Mouse (Mus musculus): ENCODE results near the gene Ski.
A peak's percentile ranks its signal among the peaks of the same experiment; 100 is the strongest.

The Ski gene

GRCm38 (mm10) chr4:155126602-155127372, 95.6 kb downstream of the Ski start:
- DNase-seq = no peak

DNA sequence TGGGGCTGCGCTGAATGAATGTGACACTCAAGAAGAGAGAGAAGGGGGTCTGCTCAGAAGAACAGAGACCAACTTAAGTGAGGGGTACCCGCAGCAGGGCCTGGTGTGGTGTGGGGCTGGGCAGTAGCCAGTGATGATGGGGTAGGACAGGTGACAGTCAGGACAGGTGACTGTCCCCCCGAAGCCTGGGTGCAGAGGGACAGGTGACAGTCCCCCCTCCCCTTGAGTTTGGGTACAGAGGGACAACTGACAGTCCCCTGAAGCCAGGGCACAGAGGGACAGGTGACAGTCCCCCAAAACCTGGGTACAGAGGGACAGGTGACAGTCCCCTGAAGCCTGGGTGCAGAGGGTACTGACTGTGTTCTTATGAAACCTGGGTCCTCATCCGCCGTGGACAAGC, 96.2 kb downstream of the Ski start:
- DNase-seq = no peak

- no peak for DNase-seq
These were observed 97.1 kb downstream of the Ski start for GRCm38 (mm10) chr4:155125310-155125709.

- no peak for DNase-seq
These were observed 98.4 kb downstream of the Ski start for GRCm38 (mm10) chr4:155123868-155124534.

GRCm38 (mm10) chr4:155122444-155123040, 99.8 kb downstream of the Ski start:
- DNase-seq = peak in 1 of 2 experiments; percentile 41

DNA sequence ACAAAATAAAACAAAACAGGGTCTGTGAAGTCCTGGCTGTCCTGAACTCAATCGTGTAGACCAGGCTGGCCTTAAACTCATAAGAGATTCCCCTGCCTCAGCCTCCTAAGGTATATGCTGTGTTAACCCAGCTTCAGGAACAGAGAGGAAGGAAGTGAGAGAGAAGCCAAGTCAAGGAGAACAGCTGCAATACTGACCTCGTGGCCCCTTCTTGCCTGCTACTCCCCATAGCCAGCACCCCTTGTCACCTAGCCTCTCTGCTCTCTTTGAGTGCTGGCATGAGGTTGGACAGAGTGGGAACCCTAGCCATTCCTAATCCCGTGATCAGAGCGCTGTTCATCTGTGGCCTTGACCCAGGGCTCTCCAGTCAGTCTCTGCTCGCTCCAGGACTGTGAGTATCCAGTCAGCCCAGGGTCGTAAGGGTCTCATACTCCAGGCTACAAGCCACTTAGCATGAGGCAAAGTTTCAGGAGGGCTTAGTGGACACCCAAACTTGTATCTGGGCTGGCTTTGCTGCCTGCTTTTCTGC, 100.4 kb downstream of the Ski start:
- DNase-seq = no peak

DNA sequence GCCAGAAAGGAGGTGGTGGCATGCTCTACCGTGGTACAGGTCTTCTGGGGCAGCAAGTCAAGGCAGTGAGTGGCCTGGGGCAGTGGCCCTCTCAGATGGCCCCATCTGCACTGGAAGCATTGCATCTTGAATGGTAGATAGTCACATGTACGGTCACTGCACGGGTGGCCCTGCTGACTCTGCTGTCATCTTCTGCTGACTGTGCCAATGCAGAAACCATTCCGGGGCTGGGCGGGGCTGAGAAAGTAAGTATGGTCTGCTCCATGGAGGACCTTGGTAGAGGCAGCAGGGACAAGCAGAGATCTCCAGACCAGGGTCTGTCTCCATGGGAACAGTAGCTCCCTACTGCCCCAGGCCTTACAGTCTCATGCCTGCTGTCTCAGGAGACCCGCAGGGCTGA, 101.2 kb downstream of the Ski start:
- DNase-seq = no peak

DNA sequence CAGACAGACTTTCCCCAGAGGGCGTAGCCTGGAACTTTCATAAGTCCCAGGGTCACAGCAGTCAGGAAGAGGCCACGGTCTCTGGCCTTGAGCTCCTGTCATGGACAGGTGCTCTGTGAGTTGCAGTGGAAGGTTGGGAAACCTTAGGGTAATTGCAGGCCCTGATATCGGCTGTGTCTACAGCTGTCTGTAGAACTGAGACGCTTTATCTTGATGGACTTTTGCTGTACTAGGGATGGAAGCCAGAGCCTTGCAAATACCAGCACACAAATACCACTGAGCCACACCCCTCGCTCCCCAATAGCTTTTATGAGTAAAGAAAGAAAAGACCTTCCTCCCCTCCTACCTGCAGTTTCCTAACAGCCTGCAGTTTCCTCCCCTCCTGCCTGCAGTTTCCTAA, 101.8 kb downstream of the Ski start:
- no peak for DNase-seq

GRCm38 (mm10) chr4:155120038-155120437, 102.4 kb downstream of the Ski start:
- no peak for DNase-seq

DNA sequence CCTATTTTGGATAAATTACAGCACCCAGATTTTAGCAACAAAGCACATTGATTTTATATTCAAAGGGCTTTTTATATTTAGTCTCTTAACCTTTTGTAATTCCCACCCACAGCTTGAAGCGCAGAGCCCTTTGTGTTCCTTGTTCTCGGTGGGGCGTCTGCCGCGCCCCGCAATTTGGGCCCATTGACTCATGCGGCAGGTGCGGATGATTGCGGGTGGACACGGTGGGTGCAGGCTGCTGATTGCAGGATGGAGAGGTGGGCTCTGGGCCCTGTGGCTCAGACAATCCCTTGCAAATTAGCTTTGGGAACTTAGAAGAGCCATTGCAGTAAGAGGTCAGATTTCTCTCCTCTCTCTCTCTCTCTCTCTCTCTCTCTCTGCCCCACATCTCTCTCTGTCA, 104.1 kb downstream of the Ski start:
- no peak for DNase-seq

DNA sequence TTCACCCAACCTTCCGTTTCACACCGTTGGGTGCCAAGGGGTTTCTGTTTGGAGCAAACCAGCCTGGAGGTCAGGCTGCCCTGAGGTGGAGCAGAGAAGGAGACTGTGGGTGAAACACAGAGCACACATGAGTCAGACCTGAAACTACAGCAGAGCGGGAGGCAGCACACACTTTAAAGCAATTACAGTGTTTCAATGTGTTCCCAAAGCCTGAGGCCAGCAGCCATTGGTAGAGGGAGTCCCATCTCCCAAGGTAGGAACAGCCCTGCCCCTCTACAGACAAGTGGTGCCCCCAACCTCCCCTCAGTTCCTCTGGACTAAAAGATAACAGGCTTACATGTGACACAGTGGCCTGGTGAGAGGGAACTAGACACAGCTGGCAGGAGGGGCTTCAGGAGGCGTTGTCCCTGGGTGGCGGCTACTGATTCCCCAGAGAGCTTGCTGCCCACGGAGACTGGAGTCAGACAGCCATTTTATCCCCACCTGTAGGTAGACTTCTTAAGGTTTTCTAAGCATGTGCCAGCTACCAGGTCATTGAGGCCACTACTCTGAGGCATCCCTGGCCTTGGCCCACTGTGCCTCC, 104.9 kb downstream of the Ski start:
- no peak for DNase-seq

- no peak for DNase-seq
These were observed 105.8 kb downstream of the Ski start for GRCm38 (mm10) chr4:155116607-155117006.

DNA sequence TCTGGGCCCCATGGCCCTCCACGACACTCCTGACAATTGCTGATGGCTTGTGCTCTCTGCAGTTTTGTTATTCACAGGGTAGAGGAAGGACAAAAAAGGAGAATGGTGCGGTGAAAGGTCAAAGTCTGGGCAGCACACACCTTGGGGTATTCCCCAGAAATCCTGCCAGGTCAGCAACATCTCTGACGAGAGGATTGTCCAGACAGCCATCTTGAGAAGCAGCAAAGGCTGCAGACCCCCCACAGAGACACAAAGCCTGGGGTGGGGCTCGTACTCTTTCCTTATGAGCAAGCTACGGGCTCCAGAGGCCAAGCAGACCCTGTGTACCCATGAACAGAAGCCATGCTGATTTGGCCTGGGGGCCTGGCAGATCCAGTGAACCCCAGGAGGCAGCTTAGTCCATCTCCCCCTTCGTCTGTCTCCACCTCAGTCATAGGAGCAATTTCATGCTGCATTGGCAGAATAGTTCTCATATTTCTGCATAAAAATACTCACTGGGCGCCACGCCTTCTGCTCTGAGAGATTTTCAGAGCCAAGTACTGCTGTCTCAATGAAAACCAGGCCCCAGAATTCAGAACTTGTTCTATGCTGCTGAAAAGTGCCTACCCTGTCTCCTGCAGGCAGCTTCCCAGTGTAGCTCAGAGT, 108.5 kb downstream of the Ski start:
- DNase-seq = no peak

- DNase-seq = no peak
These were observed 112.9 kb downstream of the Ski start for GRCm38 (mm10) chr4:155109471-155109870.

DNA sequence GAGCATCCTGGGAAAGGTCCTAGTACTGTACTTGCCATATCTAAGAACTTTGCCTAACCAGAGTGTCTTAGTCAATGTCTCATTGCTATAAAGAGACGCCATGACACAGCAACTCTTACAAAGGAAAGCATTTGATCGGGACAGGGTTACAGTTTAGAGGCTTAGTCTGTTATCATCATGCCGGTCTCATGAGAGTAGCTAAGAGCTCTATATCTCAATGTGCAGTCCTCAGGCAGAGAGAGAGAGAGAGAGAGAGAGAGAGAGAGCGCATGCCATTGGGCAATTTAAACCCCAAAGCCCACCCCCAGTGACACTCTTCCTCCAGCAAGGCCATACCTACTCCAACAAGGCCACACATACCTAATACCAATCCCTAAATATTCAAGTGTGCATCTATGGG, 114.5 kb downstream of the Ski start:
- no peak for DNase-seq
